Mouse (Mus musculus) hindbrain, embryonic 15.5 days (tissue): Measurements from ENCODE around the gene Lce1h. TPM values are rescaled to one million over a fixed set of nuclear protein-coding genes. Genes with fewer than 3 reads are reported as not detected.

Source experiments
- polyA plus RNA-seq: library from polyadenylated mRNA; unstranded; fragments of >200 nt; fragmentation: Nextera tagmentation; extraction: Ambion mirVana; gene quantifications from 2 replicates; pipeline ENCODE4 v1.2.1, GENCODE M21; 2015

Lce1h gene
- polyA plus RNA-seq, 1 experiment from 2014 or later, result not detected

Other genes with a start within 250 kb of the Lce1h start
- not detected in 2 replicates for gene 2310046K23Rik, start 230.6 kb downstream of the Lce1h start, polyA plus RNA-seq
- gene Ivl, start 191.3 kb downstream of the Lce1h start, polyA plus RNA-seq, result not detected in 2 replicates
- gene Smcp, start 176.1 kb downstream of the Lce1h start, polyA plus RNA-seq, result not detected in 2 replicates
- gene 2210017I01Rik, start 157.6 kb downstream of the Lce1h start, polyA plus RNA-seq, result not detected in 2 replicates
- gene Lce6a, start 143.4 kb downstream of the Lce1h start, polyA plus RNA-seq, result not detected in 2 replicates
- gene Lce1a1, start 116.8 kb downstream of the Lce1h start, polyA plus RNA-seq, result not detected in 2 replicates
- gene Lce1b, start 108.1 kb downstream of the Lce1h start, polyA plus RNA-seq, result not detected in 2 replicates
- gene Lce1a2, start 94.8 kb downstream of the Lce1h start, polyA plus RNA-seq, result not detected in 2 replicates
- gene Lce1c, start 85.8 kb downstream of the Lce1h start, polyA plus RNA-seq, result not detected in 2 replicates
- gene Lce1d, start 77.9 kb downstream of the Lce1h start, polyA plus RNA-seq, result not detected in 2 replicates
- not detected in 2 replicates for gene Lce1e, start 56.0 kb downstream of the Lce1h start, polyA plus RNA-seq
- gene Lce1f, start 44.7 kb downstream of the Lce1h start, polyA plus RNA-seq, result not detected in 2 replicates
- gene Gm38119, start 26.0 kb downstream of the Lce1h start, polyA plus RNA-seq, result not detected in 2 replicates
- not detected in 2 replicates for gene Lce1g, start 12.7 kb downstream of the Lce1h start, polyA plus RNA-seq
- gene Lce1i, start 13.8 kb upstream of the Lce1h start, polyA plus RNA-seq, result not detected in 2 replicates
- not detected in 2 replicates for gene Lce1j, start 25.4 kb upstream of the Lce1h start, polyA plus RNA-seq
- not detected in 2 replicates for gene Lce1k, start 42.8 kb upstream of the Lce1h start, polyA plus RNA-seq
- gene Kprp, start 62.2 kb upstream of the Lce1h start, polyA plus RNA-seq, result not detected in 2 replicates
- gene Lce1l, start 86.2 kb upstream of the Lce1h start, polyA plus RNA-seq, result not detected in 2 replicates
- not detected in 2 replicates for gene 2310050C09Rik, start 105.2 kb upstream of the Lce1h start, polyA plus RNA-seq
- gene Lce3a, start 161.2 kb upstream of the Lce1h start, polyA plus RNA-seq, result not detected in 2 replicates
- not detected in 2 replicates for gene Lce3b, start 167.9 kb upstream of the Lce1h start, polyA plus RNA-seq
- 0.62 TPM in 1 of 2 replicates, not detected in the other for gene Lce3c, start 179.4 kb upstream of the Lce1h start, polyA plus RNA-seq
- gene Lce3d, start 192.3 kb upstream of the Lce1h start, polyA plus RNA-seq, result not detected in 2 replicates
- not detected in 2 replicates for gene Lce3e, start 202.0 kb upstream of the Lce1h start, polyA plus RNA-seq
- not detected in 2 replicates for gene Lce3f, start 227.2 kb upstream of the Lce1h start, polyA plus RNA-seq